Mouse (Mus musculus): ENCODE data around the gene Cnot11. TPM values are rescaled to one million over a fixed set of nuclear protein-coding genes. Genes with fewer than 3 reads are reported as not detected.

Gene Cnot11
- total RNA-seq, 2 experiments from 2014 or later = 12.8 to 14.2 TPM

GRCm38 (mm10) chr1:39533917-39534316 lies 875 bp upstream of the Cnot11 start:
- DNase-seq = no peak

DNA sequence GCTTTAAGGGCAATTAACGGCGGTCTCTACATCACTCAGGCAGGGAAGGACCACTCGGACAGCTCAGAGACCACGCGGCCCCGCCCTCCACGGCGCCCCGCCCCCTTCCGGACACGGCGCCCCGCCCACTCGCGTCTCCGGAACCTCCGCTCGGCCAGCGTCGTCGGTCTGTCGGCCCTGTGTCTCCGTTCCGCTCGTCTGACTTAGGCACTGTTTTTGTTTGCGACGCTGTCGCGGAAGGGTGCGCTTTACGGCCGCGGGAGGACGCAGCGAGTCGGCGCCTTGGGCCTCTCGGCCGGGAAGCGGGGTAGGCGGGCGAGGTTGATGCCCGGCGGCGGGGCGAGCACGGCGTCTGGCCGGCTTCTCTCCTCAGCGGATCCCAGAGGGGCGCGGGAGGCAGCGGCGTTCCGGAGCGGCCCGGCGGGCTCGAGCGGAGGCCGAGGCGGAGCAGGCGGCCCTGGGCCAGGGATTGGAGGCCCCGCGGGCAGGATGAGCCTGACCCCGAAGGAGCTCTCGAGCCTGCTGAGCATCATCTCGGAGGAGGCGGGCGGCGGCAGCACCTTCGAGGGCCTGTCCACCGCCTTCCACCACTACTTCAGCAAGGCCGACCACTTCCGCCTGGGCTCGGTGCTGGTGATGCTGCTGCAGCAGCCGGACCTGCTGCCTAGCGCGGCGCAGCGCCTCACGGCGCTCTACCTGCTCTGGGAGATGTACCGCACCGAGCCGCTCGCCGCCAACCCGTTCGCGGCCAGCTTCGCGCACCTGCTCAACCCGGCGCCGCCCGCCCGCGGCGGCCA lies 921 bp downstream of the Cnot11 start:
- peak; percentile 98 to 100 for DNase-seq

DNA sequence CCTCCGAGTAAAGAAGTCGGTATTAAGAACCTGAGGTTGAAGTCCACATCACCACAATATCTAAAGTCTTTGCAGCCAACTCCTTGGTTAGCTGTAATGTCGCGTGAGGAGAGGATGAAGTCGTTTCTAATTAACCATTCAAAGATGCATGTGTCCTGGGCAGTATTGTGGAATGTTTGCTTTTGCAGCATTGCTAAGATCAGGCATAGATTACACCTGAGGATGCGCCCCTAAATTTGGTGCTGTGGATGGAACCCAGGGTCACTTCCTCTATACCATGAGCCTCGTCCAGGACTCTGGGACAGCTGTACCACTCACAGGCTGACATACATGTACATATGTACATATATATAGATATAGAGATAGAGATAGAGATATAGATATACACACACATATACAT lies 1.9 kb downstream of the Cnot11 start:
- no peak for DNase-seq

DNA sequence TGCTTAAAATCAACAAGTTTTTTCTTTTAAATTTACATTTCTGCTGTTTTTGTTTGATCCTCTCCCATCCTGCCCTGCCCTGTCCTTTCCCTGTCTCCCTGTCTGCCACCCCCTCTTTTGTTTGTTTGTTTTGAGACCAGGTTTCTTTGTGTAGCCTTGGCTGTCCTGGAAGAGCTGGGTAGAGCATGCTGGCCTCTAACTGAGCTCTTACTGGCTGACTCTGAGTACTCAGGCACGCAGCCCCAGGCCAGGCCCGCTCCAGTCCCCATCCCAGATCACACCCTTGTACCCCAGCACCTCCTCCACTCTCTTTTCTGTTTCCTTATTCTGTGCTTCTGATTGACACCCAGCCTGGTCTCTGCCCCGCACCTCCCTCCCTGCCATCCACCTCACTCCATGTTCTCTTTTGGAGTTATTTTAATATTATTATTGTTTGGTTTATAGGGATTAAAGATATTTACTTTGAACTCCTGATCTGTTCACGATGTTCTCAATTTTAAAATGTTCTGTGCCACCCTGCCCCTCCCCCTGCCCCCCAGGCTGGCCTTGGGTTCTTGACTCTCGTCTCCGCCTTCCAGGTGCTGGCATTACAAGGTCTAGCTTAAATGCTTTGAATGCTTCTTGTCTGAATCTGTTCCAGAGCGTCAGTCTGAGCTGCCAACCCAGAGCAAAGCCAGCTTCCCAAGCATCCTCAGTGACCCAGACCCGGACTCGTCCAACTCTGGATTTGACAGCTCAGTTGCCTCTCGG lies 3.0 kb downstream of the Cnot11 start:
- no peak for DNase-seq

- no peak for DNase-seq
These were observed 5.8 kb downstream of the Cnot11 start for GRCm38 (mm10) chr1:39540592-39540991.

DNA sequence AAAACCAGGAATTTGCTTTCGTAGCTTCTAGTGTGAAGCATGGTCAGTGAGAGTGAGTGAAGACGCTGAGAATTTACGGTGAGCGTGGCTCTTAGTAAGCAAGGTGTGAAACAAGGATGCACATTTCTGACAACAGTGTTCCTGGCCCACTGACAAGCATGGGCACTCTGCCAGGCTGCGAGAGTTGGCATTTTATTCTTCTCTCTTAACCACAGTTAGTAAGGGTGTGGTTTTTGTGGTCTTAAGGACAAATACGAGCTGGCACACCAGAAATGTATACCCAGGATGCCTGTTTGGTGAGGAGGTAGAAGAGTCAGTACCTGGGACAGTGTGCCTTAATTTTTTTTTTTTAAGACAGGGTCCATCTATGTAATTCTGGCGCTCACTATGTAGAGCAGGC lies 10.8 kb downstream of the Cnot11 start:
- no peak for DNase-seq

DNA sequence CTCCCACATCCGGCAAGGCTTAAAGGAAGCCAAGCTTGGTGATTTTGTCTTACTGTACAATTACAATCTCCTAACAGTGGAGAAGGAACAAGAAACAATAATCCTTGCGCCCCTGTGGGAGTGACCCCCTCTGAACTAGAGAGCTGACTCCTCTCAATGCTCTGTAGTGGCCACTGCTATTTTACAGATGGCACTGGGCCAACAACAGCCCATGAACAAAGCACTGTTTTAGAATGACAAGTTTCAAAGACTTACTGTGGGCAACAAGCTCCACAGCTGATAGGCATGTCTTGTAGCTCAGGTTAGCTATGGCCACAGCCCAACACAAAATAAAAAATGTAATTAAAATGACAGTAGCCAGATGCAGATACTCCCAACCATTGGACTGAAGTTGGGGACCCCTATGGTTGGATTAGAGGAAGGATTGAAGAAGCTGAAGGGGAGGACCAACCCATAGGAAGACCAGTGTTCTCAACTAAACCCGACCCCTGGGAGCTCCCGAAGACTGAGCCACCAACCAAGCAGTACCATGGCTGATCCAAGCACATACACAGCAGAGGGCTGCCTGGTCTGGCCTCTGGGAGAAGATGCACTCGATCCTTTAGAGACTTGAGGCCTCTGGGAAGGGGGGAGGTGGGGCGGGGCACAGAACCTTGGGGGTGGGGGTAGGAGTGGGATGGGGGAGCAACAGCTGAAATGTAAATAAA lies 11.5 kb downstream of the Cnot11 start:
- DNase-seq = no peak

DNA sequence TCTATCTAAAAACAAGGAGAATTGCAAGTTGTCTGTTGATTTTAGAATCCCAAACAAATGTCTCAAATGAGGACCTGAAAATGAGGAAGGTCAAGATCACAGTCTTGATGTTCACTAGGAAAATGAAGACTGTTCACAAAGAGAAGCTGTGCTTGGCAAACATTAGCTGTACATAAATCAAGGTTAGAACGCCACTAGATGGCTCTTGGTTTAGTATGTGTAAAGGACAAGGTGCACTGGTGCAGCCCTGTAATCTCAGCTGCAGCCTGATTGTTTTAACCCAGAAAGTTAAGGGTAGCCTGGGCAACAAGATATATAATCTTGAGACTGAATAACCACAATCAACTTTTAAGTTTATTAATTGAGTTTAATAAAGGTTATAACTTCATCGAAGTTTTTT lies 12.4 kb downstream of the Cnot11 start:
- DNase-seq = no peak

GRCm38 (mm10) chr1:39549831-39550230 lies 15.0 kb downstream of the Cnot11 start:
- DNase-seq = peak; percentile 30 to 59

- DNase-seq = no peak
These were observed 21.0 kb downstream of the Cnot11 start for GRCm38 (mm10) chr1:39555556-39556415.

DNA sequence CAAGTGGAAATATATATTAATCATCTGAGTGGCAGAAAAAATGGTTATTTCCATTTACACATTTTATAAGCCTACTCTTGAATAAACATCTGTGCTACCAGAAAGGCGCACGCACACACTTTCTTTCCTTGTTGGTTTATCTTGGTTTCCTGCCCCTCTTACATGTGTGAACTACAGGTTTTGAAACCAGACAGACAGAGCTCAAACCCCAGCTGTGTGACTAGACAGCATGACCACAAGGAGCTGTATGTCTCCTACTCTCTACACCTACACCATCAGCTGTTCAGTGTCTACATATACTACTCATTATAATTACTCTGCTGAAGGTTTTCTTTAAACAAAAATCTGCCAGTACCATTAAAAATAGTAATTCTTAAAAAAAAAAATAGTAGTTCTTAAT lies 24.2 kb downstream of the Cnot11 start:
- no peak for DNase-seq

- no peak for DNase-seq
These were observed 27.1 kb downstream of the Cnot11 start for GRCm38 (mm10) chr1:39561920-39562319.

GRCm38 (mm10) chr1:39563161-39563560 lies 28.4 kb downstream of the Cnot11 start:
- no peak for DNase-seq

- DNase-seq = no peak
These were observed 29.8 kb downstream of the Cnot11 start for GRCm38 (mm10) chr1:39564603-39565002.

DNA sequence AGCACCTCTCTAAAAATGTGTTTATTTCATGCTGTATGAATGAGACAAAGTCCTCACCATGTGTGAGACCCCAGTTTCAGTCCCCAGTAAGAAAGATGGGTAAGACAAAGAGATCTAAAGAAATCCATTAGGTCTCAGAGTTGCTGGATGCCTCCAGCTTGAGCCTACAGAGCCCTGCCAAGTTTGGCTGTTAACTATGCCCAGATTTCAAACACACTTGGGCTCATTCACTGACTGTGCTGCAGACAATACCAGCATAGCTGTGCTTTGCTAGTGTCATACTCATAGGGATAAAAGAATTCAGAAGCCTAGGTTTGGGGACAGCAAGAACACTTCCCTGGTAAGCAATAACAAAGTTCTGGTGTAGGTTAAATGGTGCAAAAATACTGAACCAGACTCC lies 33.3 kb downstream of the Cnot11 start:
- DNase-seq = no peak

DNA sequence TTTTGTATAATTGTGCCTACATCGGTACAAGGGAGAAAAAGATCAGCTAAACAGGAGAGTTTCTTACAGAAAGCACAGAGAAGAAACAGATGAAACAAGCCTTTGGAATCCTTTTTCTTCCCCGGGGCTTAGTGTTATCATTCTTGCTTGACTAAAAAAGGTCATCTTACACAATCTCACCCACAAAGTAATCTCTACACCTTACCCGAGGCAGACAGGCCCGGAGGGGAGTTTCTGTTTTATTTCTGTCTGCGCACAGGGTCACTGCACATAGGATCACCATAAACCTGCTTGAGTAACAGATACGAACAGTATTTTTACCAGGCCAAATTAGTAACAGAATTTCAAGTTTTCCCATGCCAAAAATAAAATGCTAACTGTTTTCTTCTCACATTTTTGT lies 36.9 kb downstream of the Cnot11 start:
- no peak for DNase-seq

- no peak for DNase-seq
These were observed 39.1 kb downstream of the Cnot11 start for GRCm38 (mm10) chr1:39573890-39574289.

- DNase-seq = peak in 1 of 2 experiments; percentile 13
These were observed 41.1 kb downstream of the Cnot11 start for GRCm38 (mm10) chr1:39575778-39576375.

DNA sequence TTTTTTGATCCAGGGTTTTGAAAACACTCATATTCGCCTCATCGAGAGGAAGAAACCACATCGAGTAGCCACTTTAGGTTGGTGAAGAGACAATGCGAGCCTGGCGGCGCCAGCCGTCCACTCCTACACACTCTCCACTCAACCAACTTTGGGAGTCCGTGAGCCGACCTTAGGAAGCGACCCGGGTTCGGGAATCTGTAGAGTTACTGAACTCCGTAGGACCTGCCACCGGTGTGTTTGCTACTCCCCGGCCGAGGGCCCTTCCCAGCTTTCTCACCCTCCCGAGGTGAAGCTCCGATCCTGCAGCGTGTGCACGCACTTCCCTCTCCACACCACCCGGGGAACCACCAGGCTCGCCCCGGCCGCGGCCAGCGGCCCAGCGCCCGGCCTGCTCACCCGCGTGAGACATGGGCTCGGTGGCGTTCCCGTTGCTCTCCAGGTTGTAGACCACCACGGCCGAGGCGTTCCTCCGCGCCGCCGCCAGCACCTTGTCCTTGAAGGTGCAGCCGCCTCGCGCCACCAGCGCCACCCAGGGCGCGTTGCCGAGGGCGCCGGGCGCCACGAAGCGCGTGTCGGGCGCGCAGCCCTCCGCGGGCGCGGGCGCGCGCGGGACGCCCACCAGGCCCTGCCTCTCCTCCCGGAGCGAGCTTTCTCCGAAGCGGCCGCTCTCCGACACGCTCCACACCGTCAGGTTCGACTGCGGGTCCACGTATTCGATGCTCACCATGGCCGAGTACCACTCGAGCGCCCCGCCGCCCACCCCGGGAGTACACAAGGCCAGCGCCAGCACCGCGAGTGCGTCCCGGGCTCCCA lies 41.8 kb downstream of the Cnot11 start:
- DNase-seq = peak in 1 of 2 experiments; percentile 75

GRCm38 (mm10) chr1:39577253-39577705 lies 42.5 kb downstream of the Cnot11 start, which contains the start of gene Rnf149:
Gene Rnf149 (minus strand): TSS chr1:39577405.
- peak; percentile 96 to 97 for DNase-seq
